Mouse (Mus musculus) liver, postnatal 0 days (tissue): ENCODE results near the gene Kpna1. TPM values are rescaled to one million over a fixed set of nuclear protein-coding genes. Genes with fewer than 3 reads are reported as not detected.
A peak's percentile ranks its signal among the peaks of the same experiment; 100 is the strongest.
"Not testable (repeated sequence)": the region's sequence is repeated elsewhere in the genome, so short reads cannot be mapped to it uniquely, and the experiment has no call there.

Experiments used
- ATAC-seq: fragments of 200-750 bp; cut with Nextera tagmentation; 2 replicates; pipeline ENCODE4 v1.8.0; 2017; ENCODE audit warnings: mild to moderate bottlenecking, moderate library complexity
- DNase-seq: peaks from one replicate; pipeline ENCODE4 v3.0.0-alpha.2; 2016
- H3K27ac ChIP-seq: fragments of 300-500 bp; sonication (generic); 2 replicates; pipeline ENCODE4 v1.5.1; 2014; ENCODE audit warnings: antibody characterized with exemption, moderate library complexity, mild to moderate bottlenecking, low read depth
- H3K27me3 ChIP-seq: fragments of 300-500 bp; sonication (generic); 2 replicates; pipeline ENCODE4 v1.6.1; 2014; ENCODE audit warnings: low read length, control low read depth, mixed read lengths; ENCODE audit not compliant: insufficient read depth
- H3K36me3 ChIP-seq: fragments of 300-500 bp; sonication (generic); replicated peaks from 2 replicates; pipeline ENCODE4 v1.6.1; 2014; ENCODE audit warnings: mild to moderate bottlenecking, control low read depth, low read length, moderate library complexity, mixed read lengths; ENCODE audit not compliant: insufficient read depth
- H3K4me1 ChIP-seq: fragments of 300-500 bp; sonication (generic); 2 replicates; pipeline ENCODE4 v1.6.1; 2014; ENCODE audit warnings: antibody characterized with exemption, mild to moderate bottlenecking, control low read depth; ENCODE audit not compliant: insufficient read depth
- H3K4me2 ChIP-seq: fragments of 300-500 bp; sonication (generic); 2 replicates; pipeline ENCODE4 v1.6.1; 2014; ENCODE audit warnings: low read depth, mild to moderate bottlenecking, low read length, moderate library complexity, mixed read lengths
- H3K4me3 ChIP-seq: fragments of 300-500 bp; sonication (generic); 2 replicates; pipeline ENCODE4 v1.5.1; 2014; ENCODE audit warnings: low read depth, low read length
- H3K9ac ChIP-seq: fragments of 300-500 bp; sonication (generic); replicated peaks from 2 replicates; pipeline ENCODE4 v1.6.1; 2014; ENCODE audit warnings: mild to moderate bottlenecking, moderate library complexity
- H3K9me3 ChIP-seq: fragments of 300-500 bp; sonication (generic); 2 replicates; pipeline ENCODE4 v1.6.1; 2016; ENCODE audit warnings: mild to moderate bottlenecking, control low read depth, low read length, mixed read lengths
- CTCF ChIP-seq: sonication (generic); IDR thresholded peaks from 2 replicates; pipeline ENCODE4 v1.5.1; 2016; ENCODE audit warnings: antibody characterized with exemption, low read depth
- EP300 ChIP-seq: IDR thresholded peaks from 2 replicates; pipeline ENCODE4 v1.6.1; 2016; ENCODE audit warnings: antibody characterized with exemption, low read depth, mild to moderate bottlenecking
- WGBS: fragments of 180-500 bp; shearing (Covaris S2); extraction: QIAGEN DNeasy Blood & Tissue Kit; methylation state at CpG from one replicate; pipeline ENCODE4 v1.1.7; 2014; ENCODE audit not compliant: insufficient replicate concordance; 5-methylcytosine and 5-hydroxymethylcytosine counted together
- polyA plus RNA-seq: library from polyadenylated mRNA; unstranded; fragments of >200 nt; fragmentation: Nextera tagmentation; extraction: Ambion mirVana; gene quantifications from 2 replicates; pipeline ENCODE4 v1.2.1, GENCODE M21; 2015

The Kpna1 gene
- polyA plus RNA-seq, 1 experiment from 2014 or later, result 17.6 TPM

DNA sequence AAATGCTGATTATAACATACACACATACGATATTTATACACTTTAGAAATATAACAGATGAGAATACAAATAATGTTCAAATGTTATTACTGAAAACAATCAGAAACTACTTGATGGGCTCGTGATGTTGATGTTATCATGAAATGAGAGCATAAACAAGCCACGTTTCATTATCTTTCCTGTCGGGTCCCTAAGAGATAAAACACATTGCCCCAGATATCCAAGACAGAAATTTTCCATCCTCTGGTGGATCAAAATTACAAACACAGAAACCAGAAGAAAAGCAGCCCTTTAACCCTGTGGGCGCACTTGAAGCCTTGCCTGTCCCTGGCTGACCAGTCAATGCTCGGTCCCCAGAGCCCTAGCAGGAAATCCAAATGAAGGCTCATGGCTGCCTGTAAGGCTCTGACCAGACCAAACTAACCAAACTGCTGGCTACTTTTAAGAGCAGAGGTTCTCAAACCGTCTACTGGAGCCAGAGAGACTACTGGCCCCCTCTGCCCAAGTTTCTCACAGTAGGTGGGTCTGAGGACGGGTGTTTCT is 79.5 kb downstream of the Kpna1 start:
- ATAC-seq, result no peak

DNA sequence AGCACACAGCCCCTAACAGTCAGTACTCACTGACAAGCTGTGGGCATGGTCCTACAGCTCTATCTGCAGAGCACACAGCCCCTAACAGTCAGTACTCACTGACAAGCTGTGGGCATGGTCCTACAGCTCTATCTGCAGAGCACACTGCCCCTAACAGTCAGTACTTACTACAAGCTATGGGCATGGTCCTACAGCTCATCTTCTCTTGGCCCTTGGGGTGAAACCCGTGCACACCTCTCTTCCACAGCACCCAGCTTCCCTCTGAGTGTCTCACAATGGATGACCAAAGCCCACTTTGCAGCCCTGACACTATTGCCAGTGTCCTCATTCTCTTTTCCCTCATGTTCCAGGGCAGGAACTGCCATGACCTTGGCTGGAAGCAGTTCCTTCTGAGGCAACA is 84.0 kb downstream of the Kpna1 start:
- 56% methylated on average over 1 of the region's 1 CpGs for WGBS
- not testable (repeated sequence) for DNase-seq, H3K9ac ChIP-seq, H3K4me2 ChIP-seq, H3K9me3 ChIP-seq, H3K27me3 ChIP-seq, ATAC-seq, H3K4me1 ChIP-seq, H3K27ac ChIP-seq, H3K36me3 ChIP-seq, H3K4me3 ChIP-seq

More for the DNA sequence above, 79.5 kb downstream of the Kpna1 start:
- TF ChIP-seq CTCF, result no peak
- peaks cover 13% of the 10 kb centered on the region for H3K36me3 ChIP-seq
- no peaks in the 10 kb centered on the region for H3K27me3 ChIP-seq
- WGBS, result 68% methylated on average over 8 of the region's 8 CpGs
- H3K9me3 ChIP-seq, result no peaks in the 10 kb centered on the region
- H3K27ac ChIP-seq, result no peak overlapping the region
- no peak overlapping the region for H3K9ac ChIP-seq
- no peak overlapping the region for H3K4me3 ChIP-seq
- no peaks in the 10 kb centered on the region for H3K4me1 ChIP-seq
- no peak for DNase-seq
- no peak overlapping the region for H3K4me2 ChIP-seq

DNA sequence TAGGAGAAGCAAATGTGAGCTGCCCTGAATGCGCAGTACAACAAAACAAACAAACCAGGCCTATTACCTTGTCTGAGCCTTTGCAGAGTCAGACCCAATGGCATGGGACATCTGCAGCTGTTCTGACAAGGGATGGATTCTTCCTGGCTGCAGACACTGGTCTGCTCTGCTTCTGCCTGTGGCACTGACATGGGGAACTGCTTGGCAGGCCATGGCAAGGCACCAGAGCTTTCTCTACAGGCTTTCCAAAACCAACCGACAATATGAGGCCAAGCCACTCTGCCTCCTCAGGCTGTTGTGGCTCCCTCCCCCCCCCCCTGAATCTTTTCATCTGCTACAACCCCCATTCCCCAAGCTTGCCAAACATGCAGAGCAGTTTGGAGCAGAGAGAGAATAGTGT is 84.8 kb downstream of the Kpna1 start:
- WGBS, result 82% methylated on average over 2 of the region's 2 CpGs
- Histone ChIP-seq H3K4me3 (no peak overlapping the region), H3K9ac (no peak overlapping the region), H3K4me1 (peaks cover 11% of the 10 kb centered on the region), H3K4me2 (no peak overlapping the region), H3K36me3 (peaks cover 2% of the 10 kb centered on the region; the same call in 1 of the 2 replicates), H3K9me3 (no peaks in the 10 kb centered on the region), H3K27me3 (no peaks in the 10 kb centered on the region), H3K27ac (no peak overlapping the region)
- ATAC-seq, result no peak
- no peak for TF ChIP-seq EP300
- TF ChIP-seq CTCF, result no peak
- DNase-seq, result no peak

DNA sequence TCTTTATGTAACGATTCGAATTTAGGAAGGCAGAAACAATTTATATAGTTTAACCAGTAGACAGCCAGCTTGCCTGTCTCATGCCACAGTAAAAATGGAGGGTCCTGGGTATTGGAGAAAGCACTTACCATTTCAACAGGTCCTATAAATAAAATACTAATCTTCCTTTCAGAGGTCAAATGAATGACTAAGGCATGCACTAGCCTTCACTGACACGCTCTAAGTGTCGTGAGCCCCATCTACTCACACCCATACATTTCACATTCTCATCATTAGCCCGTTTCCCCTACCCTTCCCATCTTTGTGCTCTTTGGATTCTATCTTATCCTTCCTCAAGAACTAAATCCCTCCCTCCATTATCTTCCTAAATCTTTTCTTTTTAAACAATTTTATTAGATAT is 86.4 kb downstream of the Kpna1 start:
- WGBS, result 78% methylated on average over 5 of the region's 5 CpGs
- no peak for DNase-seq

DNA sequence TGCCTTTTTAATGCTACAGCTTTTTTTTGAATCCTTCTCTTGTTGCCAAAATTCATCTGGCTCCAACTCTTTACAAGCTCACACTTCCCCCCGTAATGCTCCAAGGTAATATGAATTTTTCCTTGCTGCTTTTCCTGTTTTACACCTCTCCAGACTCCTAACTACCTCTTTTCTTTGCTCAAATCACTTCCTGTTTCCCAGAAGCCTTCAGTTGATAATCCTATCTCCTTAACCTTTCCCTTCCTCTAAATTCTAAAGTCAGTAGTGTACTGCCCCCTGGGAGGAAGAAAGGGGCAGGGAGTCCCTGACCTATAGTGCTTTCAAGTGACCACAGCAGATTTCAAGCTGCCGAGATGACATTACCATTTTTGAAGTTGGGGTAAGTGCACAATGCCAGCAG is 89.1 kb downstream of the Kpna1 start:
- peak overlapping the region; percentile 22; the same call in 1 of the 2 replicates for H3K27ac ChIP-seq
- H3K9me3 ChIP-seq, result no peaks in the 10 kb centered on the region
- H3K27me3 ChIP-seq, result no peaks in the 10 kb centered on the region
- no peak overlapping the region for H3K4me3 ChIP-seq
- H3K4me1 ChIP-seq, result peaks cover 22% of the 10 kb centered on the region
- no peak for DNase-seq
- WGBS, result 47% methylated on average over 2 of the region's 2 CpGs
- H3K9ac ChIP-seq, result no peak overlapping the region
- peaks cover 2% of the 10 kb centered on the region; the same call in 1 of the 2 replicates for H3K36me3 ChIP-seq
- no peak overlapping the region for H3K4me2 ChIP-seq
- TF ChIP-seq CTCF, result 0 out of 2 replicates have a peak, but pooled peaks have one; percentile 3
- no peak for TF ChIP-seq EP300
- no peak for ATAC-seq

More for the DNA sequence above, 86.4 kb downstream of the Kpna1 start:
- H3K9ac ChIP-seq, result no peak overlapping the region
- no peaks in the 10 kb centered on the region for H3K9me3 ChIP-seq
- no peak overlapping the region for H3K4me3 ChIP-seq
- H3K4me2 ChIP-seq, result no peak overlapping the region
- TF ChIP-seq EP300 (no peak), CTCF (no peak)
- H3K4me1 ChIP-seq, result peaks cover 22% of the 10 kb centered on the region
- H3K27ac ChIP-seq, result no peak overlapping the region
- H3K27me3 ChIP-seq, result no peaks in the 10 kb centered on the region
- peaks cover 2% of the 10 kb centered on the region; the same call in 1 of the 2 replicates for H3K36me3 ChIP-seq
- ATAC-seq, result no peak

DNA sequence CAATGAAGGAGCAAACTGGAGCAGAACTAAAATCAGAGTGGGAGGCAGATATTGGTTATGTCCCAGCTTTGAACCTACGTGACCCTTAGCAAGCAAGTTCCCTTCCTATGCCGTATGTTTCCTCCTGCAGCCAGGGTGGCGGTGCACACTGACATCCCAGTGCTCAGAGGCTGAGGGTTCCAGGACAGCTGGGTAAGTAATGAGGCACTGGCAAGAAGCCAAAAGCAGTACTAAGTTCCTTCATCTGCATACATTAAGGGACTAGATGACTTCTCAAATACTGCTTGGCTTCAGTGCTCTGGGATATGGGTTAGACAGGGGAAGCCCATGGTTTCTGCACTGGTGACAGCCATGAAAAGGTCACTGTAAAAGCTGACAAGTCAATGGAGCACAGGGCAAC is 89.8 kb downstream of the Kpna1 start:
- no peak for ATAC-seq
- Histone ChIP-seq H3K36me3 (peaks cover 2% of the 10 kb centered on the region; the same call in 1 of the 2 replicates), H3K9me3 (no peaks in the 10 kb centered on the region), H3K4me3 (no peak overlapping the region), H3K4me1 (peaks cover 24% of the 10 kb centered on the region), H3K27ac (no peak overlapping the region), H3K4me2 (no peak overlapping the region), H3K27me3 (no peaks in the 10 kb centered on the region), H3K9ac (no peak overlapping the region)
- WGBS, result 63% methylated on average over 3 of the region's 3 CpGs
- TF ChIP-seq CTCF (no peak), EP300 (no peak)
- DNase-seq, result no peak
